Mouse (Mus musculus): ENCODE measurements at regions not wholly inside any gene's neighbourhood (a gene's known extent, or its start where the extent isn't known, plus 50 kb on each side); places are given as distances from the start of the nearest gene placed in this dataset.

DNA sequence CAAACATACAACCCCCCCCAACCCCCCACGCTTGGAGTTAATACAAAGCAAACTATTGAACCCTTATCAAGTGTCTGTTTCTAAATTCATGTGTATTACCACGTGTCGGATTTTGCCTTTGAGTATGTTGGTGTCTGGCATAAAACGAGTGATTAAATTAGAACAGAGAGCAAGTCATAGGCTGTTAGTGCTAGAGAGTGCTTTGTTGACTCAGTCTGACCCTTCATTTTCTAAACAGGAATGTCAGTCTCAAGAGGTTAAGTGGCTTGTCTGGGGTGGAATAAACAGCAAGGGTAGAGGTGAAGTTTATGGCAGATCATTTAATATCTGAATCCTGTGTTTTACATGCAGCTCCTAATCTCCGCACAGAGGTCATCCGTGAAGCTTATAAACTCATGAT is 104.1 kb downstream of the Uchl5 start:
- DNase-seq (ENCODE audit: low spot score in 2 of 2): no peak

DNA sequence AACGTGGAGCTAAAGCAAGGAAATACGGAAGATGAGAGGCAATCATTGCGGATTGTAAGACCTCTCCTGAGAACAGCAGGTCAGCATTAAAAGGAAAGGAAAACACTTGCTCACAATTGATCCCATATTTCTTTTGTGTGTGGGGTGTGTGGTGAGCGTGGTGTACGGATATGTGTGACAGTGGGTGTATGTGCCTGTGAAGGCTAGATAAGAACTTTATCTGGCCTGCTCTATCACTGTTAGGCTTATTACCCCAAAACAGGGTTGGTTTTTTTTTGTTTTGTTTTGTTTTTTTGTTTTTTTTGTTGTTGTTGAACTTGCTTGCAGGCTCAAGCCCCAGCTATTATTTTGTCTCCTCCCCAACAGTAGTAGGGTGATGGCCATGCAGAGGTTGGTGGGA is 102.5 kb downstream of the Uchl5 start:
- no peak for DNase-seq (ENCODE audit: low spot score in 2 of 2)

DNA sequence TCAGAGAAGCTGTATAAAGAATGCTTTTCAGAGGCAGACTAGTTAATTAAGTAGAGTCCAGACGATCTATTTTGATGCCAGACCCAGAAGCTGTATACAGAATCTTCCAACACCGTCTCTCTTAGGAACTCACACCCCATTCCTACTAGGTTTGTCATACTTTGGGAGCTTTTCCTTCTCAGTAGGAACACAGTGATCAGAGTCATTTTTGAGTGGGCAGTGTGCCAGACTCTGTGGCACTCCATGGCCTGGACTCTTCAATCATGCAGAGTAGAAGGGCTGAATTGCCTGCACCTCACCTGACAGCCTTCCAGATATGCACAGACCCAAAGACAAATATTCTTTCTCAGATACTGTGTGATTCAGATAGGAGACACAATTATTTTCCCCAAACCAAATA is 101.2 kb downstream of the Uchl5 start:
- DNase-seq (ENCODE audit: low spot score in 2 of 2): peak in 1 of 2 experiments; percentile 22

DNA sequence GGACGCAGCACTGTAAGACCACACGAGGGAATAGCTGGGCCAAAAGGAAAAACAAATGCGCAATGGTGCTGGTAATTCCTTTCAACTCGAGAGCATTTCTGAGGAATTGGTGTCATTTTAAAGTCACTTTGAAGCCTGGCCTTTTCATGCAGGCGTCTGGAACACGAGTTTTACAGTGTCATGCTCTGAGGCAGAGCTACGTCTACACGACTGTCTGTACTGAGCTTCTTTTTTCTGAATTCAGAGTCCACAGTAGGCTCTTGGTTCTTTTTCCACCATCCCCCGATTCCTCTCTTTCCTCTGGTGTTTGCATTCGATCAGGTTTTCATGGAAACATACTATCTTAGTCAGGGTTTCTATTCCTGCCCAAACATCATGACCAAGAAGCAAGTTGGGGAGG is 83.2 kb downstream of the Uchl5 start:
- no peak for DNase-seq (ENCODE audit: low spot score in 2 of 2)

DNA sequence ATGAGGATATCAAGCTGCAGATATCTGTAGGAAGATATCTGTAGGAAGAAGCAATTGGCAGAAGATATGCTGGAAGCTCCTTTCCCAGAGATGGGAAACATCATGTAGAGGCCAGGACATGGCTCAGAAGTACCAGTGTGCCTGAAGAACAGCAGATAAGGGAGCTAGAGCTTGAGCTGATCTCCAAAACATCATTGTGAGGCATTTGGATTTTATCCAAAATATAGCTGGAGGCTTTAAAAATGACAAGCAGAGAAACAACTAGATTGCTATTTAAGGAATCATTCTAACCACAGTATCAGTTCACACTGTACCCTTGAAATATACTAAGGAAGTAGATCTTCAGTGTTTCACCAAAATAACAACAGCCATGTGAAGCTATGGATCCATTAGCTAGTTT is 81.5 kb downstream of the Uchl5 start:
- no peak for DNase-seq (ENCODE audit: low spot score in 2 of 2)

All from right cerebral cortex, postnatal 10 days (tissue).